Mouse (Mus musculus) MEL (cell line): ENCODE data around the gene Gm9913. TPM values are rescaled to one million over a fixed set of nuclear protein-coding genes. Genes with fewer than 3 reads are reported as not detected.

ENCODE experiments used
- DNase-seq: peaks from one replicate; pipeline ENCODE4 v3.0.0; 2011; ENCODE audit warnings: low read depth, low spot score
- H3K27ac ChIP-seq: 2 replicates; pipeline ENCODE4 v1.5.1; 2012; ENCODE audit warnings: low read depth, mild to moderate bottlenecking, control low read depth, low read length, moderate library complexity; ENCODE audit not compliant: control insufficient read depth
- H3K27me3 ChIP-seq, 2 experiments: fragments of 150-350 bp in 1 of 2; sonication (generic) in 1 of 2; 2 replicates each; pipeline ENCODE4 v1.6.1; 2012; ENCODE audit warnings: low read length in 2 of 2, mild to moderate bottlenecking in 2 of 2, improper control_type of control experiment in 1 of 2, moderate library complexity in 1 of 2; ENCODE audit not compliant: insufficient read depth in 2 of 2, control insufficient read depth in 1 of 2
- H3K36me3 ChIP-seq, 2 experiments: 2 replicates each; pipeline ENCODE4 v1.6.1; 2012 to 2014; ENCODE audit warnings: low read length in 2 of 2, improper control_type of control experiment in 1 of 2, inconsistent platforms in 1 of 2, mild to moderate bottlenecking in 1 of 2; ENCODE audit not compliant: insufficient read depth in 2 of 2, control insufficient read depth in 1 of 2
- H3K4me1 ChIP-seq, 2 experiments: fragments of 150-350 bp in 1 of 2; sonication (generic) in 1 of 2; 2 replicates each; pipeline ENCODE4 v1.6.1; 2012; ENCODE audit warnings: low read length in 2 of 2, improper control_type of control experiment in 1 of 2, mild to moderate bottlenecking in 1 of 2; ENCODE audit not compliant: insufficient read depth in 2 of 2, control insufficient read depth in 1 of 2
- H3K4me3 ChIP-seq, 2 experiments: fragments of 150-350 bp in 1 of 2; sonication (generic) in 1 of 2; 2 replicates each; pipeline ENCODE4 v1.5.1; 2012; ENCODE audit warnings: low read depth in 2 of 2, low read length in 2 of 2, mild to moderate bottlenecking in 2 of 2, moderate library complexity in 2 of 2, control low read depth in 1 of 2, improper control_type of control experiment in 1 of 2; ENCODE audit not compliant: control insufficient read depth in 1 of 2, insufficient read depth in 1 of 2
- H3K79me2 ChIP-seq: 2 replicates; pipeline ENCODE4 v1.6.1; 2012; ENCODE audit warnings: mild to moderate bottlenecking, low read length, moderate library complexity; ENCODE audit not compliant: control insufficient read depth, poor library complexity, insufficient read depth
- H3K9ac ChIP-seq: 2 replicates; pipeline ENCODE4 v1.6.1; 2012; ENCODE audit warnings: low read depth, mild to moderate bottlenecking, control low read depth, low read length, moderate library complexity; ENCODE audit not compliant: control insufficient read depth, poor library complexity, severe bottlenecking
- H3K9me3 ChIP-seq: fragments of 150-350 bp; sonication (generic); replicated peaks from 2 replicates; pipeline ENCODE4 v1.6.1; 2012; ENCODE audit warnings: mild to moderate bottlenecking, low read length, improper control_type of control experiment, moderate library complexity; ENCODE audit not compliant: insufficient read depth
- BHLHE40 ChIP-seq: IDR thresholded peaks from 2 replicates; pipeline ENCODE4 v1.6.1; 2012; ENCODE audit warnings: low read depth, mild to moderate bottlenecking, inconsistent platforms, low read length, improper control_type of control experiment, borderline replicate concordance
- CHD2 ChIP-seq: IDR thresholded peaks from 2 replicates; pipeline ENCODE4 v1.6.1; 2011; ENCODE audit warnings: low read length, improper control_type of control experiment
- ETS1 ChIP-seq: IDR thresholded peaks from 2 replicates; pipeline ENCODE4 v1.6.1; 2012; ENCODE audit warnings: low read depth, mild to moderate bottlenecking, inconsistent platforms, low read length, improper control_type of control experiment, moderate library complexity
- JUND ChIP-seq: IDR thresholded peaks from 2 replicates; pipeline ENCODE4 v1.6.1; 2011; ENCODE audit warnings: low read depth, mild to moderate bottlenecking, improper control_type of control experiment, low read length
- MAFK ChIP-seq: IDR thresholded peaks from 2 replicates; pipeline ENCODE4 v1.6.1; 2011; ENCODE audit warnings: low read depth, mild to moderate bottlenecking, low read length, improper control_type of control experiment, borderline replicate concordance
- MAZ ChIP-seq: IDR thresholded peaks from 2 replicates; pipeline ENCODE4 v1.6.1; 2012; ENCODE audit warnings: low read depth, mild to moderate bottlenecking, inconsistent platforms, low read length, improper control_type of control experiment
- MEF2A ChIP-seq: IDR thresholded peaks from 2 replicates; pipeline ENCODE4 v1.6.1; 2014; ENCODE audit warnings: low read depth, mild to moderate bottlenecking, inconsistent platforms, low read length, improper control_type of control experiment; ENCODE audit not compliant: poor library complexity, insufficient replicate concordance, severe bottlenecking; ENCODE audit errors: extremely low read depth
- MXI1 ChIP-seq: IDR thresholded peaks from 2 replicates; pipeline ENCODE4 v1.6.1; 2011; ENCODE audit warnings: mild to moderate bottlenecking, low read depth, low read length, improper control_type of control experiment
- MYB ChIP-seq: IDR thresholded peaks from 2 replicates; pipeline ENCODE4 v1.6.1; 2011; ENCODE audit warnings: mild to moderate bottlenecking, low read depth, low read length, improper control_type of control experiment
- MYC ChIP-seq: IDR thresholded peaks from 2 replicates; pipeline ENCODE4 v1.6.1; 2011; ENCODE audit warnings: low read depth, mild to moderate bottlenecking, low read length, improper control_type of control experiment, moderate library complexity
- NELFE ChIP-seq: IDR thresholded peaks from 2 replicates; pipeline ENCODE4 v1.6.1; 2011; ENCODE audit warnings: low read depth, low read length, improper control_type of control experiment
- NRF1 ChIP-seq: IDR thresholded peaks from 2 replicates; pipeline ENCODE4 v1.6.1; 2014; ENCODE audit warnings: low read depth, mild to moderate bottlenecking, inconsistent platforms, low read length, improper control_type of control experiment, moderate library complexity; ENCODE audit not compliant: poor library complexity, insufficient read depth, severe bottlenecking
- POLR2A ChIP-seq, 2 experiments: IDR thresholded peaks; 2 replicates each; pipeline ENCODE4 v1.6.1; 2011 to 2012; ENCODE audit warnings: low read length in 2 of 2, mild to moderate bottlenecking in 2 of 2, control low read depth in 1 of 2, improper control_type of control experiment in 1 of 2, low read depth in 1 of 2, moderate library complexity in 1 of 2; ENCODE audit not compliant: control insufficient read depth in 1 of 2, insufficient read depth in 1 of 2, poor library complexity in 1 of 2
- SIN3A ChIP-seq: IDR thresholded peaks from 2 replicates; pipeline ENCODE4 v1.6.1; 2012; ENCODE audit warnings: low read length, improper control_type of control experiment, inconsistent platforms
- TAL1 ChIP-seq: IDR thresholded peaks from 2 replicates; pipeline ENCODE4 v1.6.1; 2012; ENCODE audit warnings: mild to moderate bottlenecking, inconsistent platforms, low read length, moderate library complexity, mixed read lengths
- UBTF ChIP-seq: IDR thresholded peaks from 2 replicates; pipeline ENCODE4 v1.6.1; 2012; ENCODE audit warnings: low read depth, mild to moderate bottlenecking, inconsistent platforms, low read length, improper control_type of control experiment, moderate library complexity, borderline replicate concordance; ENCODE audit not compliant: insufficient read depth
- polyA plus RNA-seq, 2 experiments: library from polyadenylated mRNA; stranded (reverse) in 1 of 2; unstranded in 1 of 2; fragments of >175 nt in 1 of 2; fragments of >200 nt in 1 of 2; gene quantifications; 2 replicates each; pipeline versions ENCODE4 v1.2.1 to v1.2.4; 2012; ENCODE audit warnings: low replicate concordance in 2 of 2, low read depth in 1 of 2; ENCODE audit not compliant: insufficient read length in 2 of 2, insufficient read depth in 1 of 2, missing spikeins in 1 of 2
- total RNA-seq: library from RNA; depleted of rRNA; stranded (reverse); fragments of 300-350 nt; gene quantifications from 2 replicates; pipeline ENCODE4 v1.2.3, GENCODE M21; 2012

Gm9913 gene
- total and polyA plus RNA-seq, 3 experiments: not detected

DNA sequence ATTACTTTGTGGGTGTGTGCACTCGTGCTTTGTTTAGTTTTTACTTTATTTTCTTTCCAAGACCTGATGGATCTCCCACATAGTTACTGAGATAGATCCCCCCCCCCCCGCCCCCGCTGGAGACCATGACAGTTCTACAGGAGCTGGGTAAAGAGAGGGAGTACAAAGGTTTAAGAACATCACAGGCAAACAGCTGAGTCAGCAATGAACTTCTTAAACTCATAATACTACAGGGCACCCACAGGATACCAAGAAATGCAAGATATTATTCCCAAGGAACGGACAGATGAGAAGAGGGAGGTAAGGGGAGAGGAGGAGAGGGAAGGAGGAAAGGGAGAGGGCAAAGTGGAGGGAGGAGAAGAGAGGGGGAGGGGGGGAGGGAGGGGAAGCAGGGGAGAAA is 7.7 kb downstream of the Gm9913 start:
- no peaks in the 10 kb centered on the region for H3K9me3 ChIP-seq
- H3K4me1 ChIP-seq: peaks cover 2 to 13% of the 10 kb centered on the region in 2 experiments; a peak in 3 of 4 replicates
- no peak overlapping the region for H3K27ac ChIP-seq
- H3K4me3 ChIP-seq: no peak overlapping the region
- TF ChIP-seq MAFK (no peak), TAL1 (no peak)
- H3K36me3 ChIP-seq: peaks cover 0 to 13% of the 10 kb centered on the region in 2 experiments; a peak in 2 of 4 replicates
- peaks cover 0 to 1% of the 10 kb centered on the region in 2 experiments for H3K27me3 ChIP-seq
- no peak for DNase-seq
- no peaks in the 10 kb centered on the region for H3K79me2 ChIP-seq
- no peak overlapping the region for H3K9ac ChIP-seq

DNA sequence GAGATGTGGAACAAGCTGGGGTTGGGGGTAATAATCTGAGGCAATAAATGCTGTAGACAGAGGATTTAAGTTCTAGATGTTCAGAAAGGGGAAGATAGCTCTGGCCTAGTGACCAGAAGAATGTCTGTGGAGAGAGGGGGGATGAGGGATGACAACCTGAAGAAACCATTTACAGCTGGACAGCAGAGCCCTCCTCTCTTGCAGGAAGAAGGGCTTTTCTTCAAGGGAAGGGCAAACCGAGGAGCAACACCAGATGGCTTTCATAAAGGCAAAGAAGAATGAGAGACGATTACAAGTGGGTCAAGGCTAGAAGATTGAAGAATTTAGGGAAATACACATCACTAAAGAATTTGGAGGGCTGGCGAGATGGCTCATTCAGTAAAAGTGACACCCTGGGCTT is 9.5 kb downstream of the Gm9913 start:
- Histone ChIP-seq H3K9me3 (no peaks in the 10 kb centered on the region), H3K4me3 (no peak overlapping the region), H3K9ac (no peak overlapping the region), H3K79me2 (no peaks in the 10 kb centered on the region), H3K27ac (no peak overlapping the region), H3K36me3 (peaks cover 0 to 13% of the 10 kb centered on the region in 2 experiments; a peak in 2 of 4 replicates)
- TF ChIP-seq TAL1 (no peak), CHD2 (no peak), MYC (no peak), JUND (no peak), NRF1 (no peak), UBTF (no peak), MEF2A (no peak), NELFE (no peak), BHLHE40 (no peak), MAFK (no peak), POLR2A (IDR thresholded peaks at IDR 0.05; ENCODE audit: control insufficient read depth in 1 of 2, insufficient read depth in 1 of 2, low read depth in 1 of 2, low read length in 2 of 2, poor library complexity in 1 of 2) (no peak), MAZ (no peak), MYB (no peak), SIN3A (no peak), MXI1 (no peak), ETS1 (no peak)
- TF ChIP-seq, all 39 proteins: peak for 0
- DNase-seq: no peak
- Histone ChIP-seq H3K27me3 (peaks cover 0 to 1% of the 10 kb centered on the region in 2 experiments), H3K4me1 (peaks cover 2 to 13% of the 10 kb centered on the region in 2 experiments; a peak in 3 of 4 replicates)
